Mouse (Mus musculus): ENCODE results near the gene Numb. TPM values are rescaled to one million over a fixed set of nuclear protein-coding genes. Genes with fewer than 3 reads are reported as not detected.

The Numb gene
- polyA plus RNA-seq, 1 experiment = 42.0 TPM

DNA sequence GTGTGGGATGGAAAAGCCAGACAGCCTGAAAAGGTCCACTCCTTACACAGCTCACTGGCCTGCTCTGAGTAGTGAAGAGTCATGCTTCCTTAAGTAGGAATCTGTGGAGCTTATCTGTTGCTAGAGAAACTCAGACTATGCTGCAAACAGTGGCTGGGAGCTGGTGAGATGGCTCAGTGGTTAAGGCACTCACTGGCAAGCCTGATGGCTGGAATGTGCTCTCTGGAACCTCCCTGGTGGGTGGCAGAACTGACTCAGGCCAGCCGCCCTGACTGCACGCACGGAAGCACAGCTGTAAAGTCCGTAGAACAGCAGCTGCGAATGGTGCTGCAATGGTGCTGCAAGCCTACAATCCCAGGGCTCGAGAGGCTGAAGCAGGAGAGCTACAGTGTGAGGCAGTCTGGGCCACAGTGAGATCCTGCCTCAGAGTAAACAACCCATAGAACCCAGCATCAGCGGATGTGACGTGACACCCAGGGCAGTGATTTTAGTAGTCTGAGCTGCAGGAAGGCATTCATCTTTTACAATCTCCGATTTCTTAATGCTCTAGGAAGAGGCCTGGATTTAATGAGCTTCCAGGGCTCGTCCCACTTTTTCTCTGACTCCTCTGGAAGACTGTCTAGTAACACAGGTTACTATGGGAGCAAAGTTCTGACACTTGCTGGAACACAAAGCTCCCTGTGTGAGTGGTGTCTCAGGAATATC lies 128.9 kb downstream of the Numb start:
- Histone ChIP-seq H3K36me3 (ENCODE audit: control insufficient read depth, insufficient read depth, low read length) (peaks cover 6% of the 10 kb centered on the region), H3K27me3 (ENCODE audit: control insufficient read depth, insufficient read depth, low read length) (no peaks in the 10 kb centered on the region), H3K4me1 (replicated peaks; ENCODE audit: control insufficient read depth, insufficient read depth, low read length) (no peaks in the 10 kb centered on the region), H3K4me3 (ENCODE audit: control insufficient read depth, insufficient read depth, low read length) (no peak overlapping the region), H3K27ac (ENCODE audit: control insufficient read depth, insufficient read depth, low read length) (no peak overlapping the region)
- WGBS = 97% methylated on average over 10 of the region's 10 CpGs
- DNase-seq = no peak
- TF ChIP-seq CTCF (IDR thresholded peaks at IDR 0.05; ENCODE audit: borderline replicate concordance, control insufficient read depth, extremely low read depth, insufficient read depth, low read length, poor library complexity) (no peak), POLR2A (IDR thresholded peaks at IDR 0.05; ENCODE audit: control insufficient read depth, extremely low read depth, insufficient read depth, low read length, poor library complexity) (no peak)

DNA sequence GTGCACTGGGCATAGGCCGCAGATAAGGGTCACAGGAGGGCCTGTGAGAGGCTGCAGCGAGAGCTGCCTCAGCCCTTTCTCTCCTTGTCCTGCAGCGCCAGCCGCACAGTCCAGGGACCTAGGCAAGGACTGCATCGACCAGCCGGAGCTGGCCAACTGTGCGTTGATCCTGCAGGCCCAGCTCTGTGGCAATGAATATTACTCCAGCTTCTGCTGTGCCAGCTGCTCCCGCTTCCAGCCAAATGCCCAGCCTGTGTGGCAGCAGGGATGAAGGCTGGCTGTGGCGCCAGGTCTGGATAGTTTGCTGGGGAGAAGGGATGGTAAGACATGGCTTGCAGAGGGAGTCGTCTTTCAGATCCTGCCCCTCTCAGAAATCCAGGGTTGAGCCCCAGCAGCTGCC lies 130.0 kb downstream of the Numb start:
- H3K4me3 ChIP-seq (ENCODE audit: control insufficient read depth, insufficient read depth, low read length) = no peak overlapping the region
- H3K4me1 ChIP-seq (replicated peaks; ENCODE audit: control insufficient read depth, insufficient read depth, low read length) = no peaks in the 10 kb centered on the region
- H3K27me3 ChIP-seq (ENCODE audit: control insufficient read depth, insufficient read depth, low read length) = no peaks in the 10 kb centered on the region
- no peak for DNase-seq
- H3K27ac ChIP-seq (ENCODE audit: control insufficient read depth, insufficient read depth, low read length) = no peak overlapping the region
- H3K36me3 ChIP-seq (ENCODE audit: control insufficient read depth, insufficient read depth, low read length) = peaks cover 6% of the 10 kb centered on the region
- TF ChIP-seq CTCF (IDR thresholded peaks at IDR 0.05; ENCODE audit: borderline replicate concordance, control insufficient read depth, extremely low read depth, insufficient read depth, low read length, poor library complexity) (no peak), POLR2A (IDR thresholded peaks at IDR 0.05; ENCODE audit: control insufficient read depth, extremely low read depth, insufficient read depth, low read length, poor library complexity) (no peak)
- 97% methylated on average over 10 of the region's 10 CpGs for WGBS

DNA sequence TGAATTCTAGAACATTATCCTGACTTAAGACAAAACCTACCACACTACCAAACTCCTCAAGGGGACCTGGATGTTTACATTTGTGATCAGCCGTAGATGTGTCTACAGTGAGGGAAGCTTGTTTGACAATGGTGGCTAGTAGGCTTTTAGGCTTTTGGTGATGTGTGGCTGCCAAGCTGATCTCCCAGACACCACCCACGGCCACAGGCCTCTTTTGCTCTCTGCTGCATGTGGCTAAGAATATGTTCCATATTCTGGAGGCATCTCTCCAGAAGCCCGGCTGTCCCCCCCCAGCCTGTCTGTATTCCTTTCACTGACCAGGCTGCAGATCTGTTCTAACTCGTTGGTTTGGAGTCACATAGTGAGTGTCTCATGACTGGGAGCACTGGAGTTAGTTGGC lies 131.0 kb downstream of the Numb start:
- WGBS = 92% methylated on average over 4 of the region's 4 CpGs
- Histone ChIP-seq H3K4me3 (ENCODE audit: control insufficient read depth, insufficient read depth, low read length) (no peak overlapping the region), H3K36me3 (ENCODE audit: control insufficient read depth, insufficient read depth, low read length) (peaks cover 6% of the 10 kb centered on the region), H3K27me3 (ENCODE audit: control insufficient read depth, insufficient read depth, low read length) (no peaks in the 10 kb centered on the region), H3K4me1 (replicated peaks; ENCODE audit: control insufficient read depth, insufficient read depth, low read length) (no peaks in the 10 kb centered on the region), H3K27ac (ENCODE audit: control insufficient read depth, insufficient read depth, low read length) (no peak overlapping the region)
- DNase-seq = no peak
- TF ChIP-seq POLR2A (IDR thresholded peaks at IDR 0.05; ENCODE audit: control insufficient read depth, extremely low read depth, insufficient read depth, low read length, poor library complexity) (no peak), CTCF (IDR thresholded peaks at IDR 0.05; ENCODE audit: borderline replicate concordance, control insufficient read depth, extremely low read depth, insufficient read depth, low read length, poor library complexity) (no peak)

DNA sequence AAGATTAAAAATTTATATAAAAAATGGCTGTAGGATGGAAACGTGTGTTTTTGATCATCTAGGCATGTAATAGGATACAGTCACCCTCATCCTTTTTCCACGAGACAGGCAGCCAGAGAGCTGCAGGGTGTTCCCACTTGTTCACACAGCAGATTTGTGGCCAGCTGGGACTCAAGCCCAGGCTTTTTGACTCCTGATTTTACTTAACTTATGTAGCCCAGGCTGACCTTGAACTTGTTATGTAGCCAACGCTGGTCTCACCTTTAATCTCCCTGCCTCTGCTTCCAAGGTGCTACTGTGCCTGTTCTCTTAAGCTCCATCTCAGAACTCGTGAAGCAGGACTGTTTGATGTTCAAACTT lies 132.0 kb downstream of the Numb start:
- no peak for TF ChIP-seq CTCF (IDR thresholded peaks at IDR 0.05; ENCODE audit: borderline replicate concordance, control insufficient read depth, extremely low read depth, insufficient read depth, low read length, poor library complexity)
- TF ChIP-seq POLR2A (IDR thresholded peaks at IDR 0.05; ENCODE audit: control insufficient read depth, extremely low read depth, insufficient read depth, low read length, poor library complexity) = no peak
- H3K4me3 ChIP-seq (ENCODE audit: control insufficient read depth, insufficient read depth, low read length) = no peak overlapping the region
- no peaks in the 10 kb centered on the region for H3K36me3 ChIP-seq (ENCODE audit: control insufficient read depth, insufficient read depth, low read length)
- H3K27ac ChIP-seq (ENCODE audit: control insufficient read depth, insufficient read depth, low read length) = no peak overlapping the region
- WGBS = 75% methylated on average over 4 of the region's 4 CpGs
- DNase-seq = no peak
- no peaks in the 10 kb centered on the region for H3K27me3 ChIP-seq (ENCODE audit: control insufficient read depth, insufficient read depth, low read length)
- no peaks in the 10 kb centered on the region for H3K4me1 ChIP-seq (replicated peaks; ENCODE audit: control insufficient read depth, insufficient read depth, low read length)

DNA sequence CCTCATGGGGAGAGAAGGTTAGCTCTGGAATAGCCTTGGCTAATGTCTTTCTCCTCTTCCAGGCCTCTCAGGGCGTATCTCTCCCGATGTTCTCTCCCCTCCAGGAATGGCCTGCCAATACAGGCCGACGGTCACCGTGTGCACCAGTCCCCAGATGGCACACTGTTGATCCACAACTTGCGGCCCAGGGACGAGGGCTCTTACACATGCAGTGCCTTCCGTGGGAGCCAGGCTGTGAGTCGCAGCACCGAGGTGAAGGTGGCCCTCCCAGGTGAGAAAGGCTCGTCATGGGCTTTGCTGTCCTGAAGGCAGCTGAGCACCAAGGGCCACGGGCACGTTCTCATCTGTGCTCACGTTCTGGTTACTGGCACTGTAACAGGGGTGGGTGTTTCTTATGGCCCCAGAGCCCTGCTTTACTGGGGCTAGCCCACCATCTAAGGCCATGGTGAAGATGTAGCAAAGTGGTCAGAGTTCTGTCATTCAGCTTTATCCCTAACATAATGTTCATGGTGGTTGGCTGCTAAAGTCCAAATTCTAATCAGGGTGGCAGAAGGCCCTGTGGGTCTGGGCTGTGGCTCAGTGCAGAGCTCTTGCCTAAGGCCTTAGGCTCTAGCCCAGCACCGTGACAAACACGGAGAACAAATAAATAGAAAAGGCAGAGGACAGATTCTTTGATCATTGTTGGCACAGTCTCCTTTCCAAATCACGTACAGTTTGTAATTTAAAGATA lies 132.5 kb downstream of the Numb start:
- no peak overlapping the region for H3K27ac ChIP-seq (ENCODE audit: control insufficient read depth, insufficient read depth, low read length)
- H3K36me3 ChIP-seq (ENCODE audit: control insufficient read depth, insufficient read depth, low read length) = no peaks in the 10 kb centered on the region
- DNase-seq = no peak
- H3K27me3 ChIP-seq (ENCODE audit: control insufficient read depth, insufficient read depth, low read length) = no peaks in the 10 kb centered on the region
- no peak overlapping the region for H3K4me3 ChIP-seq (ENCODE audit: control insufficient read depth, insufficient read depth, low read length)
- H3K4me1 ChIP-seq (replicated peaks; ENCODE audit: control insufficient read depth, insufficient read depth, low read length) = no peaks in the 10 kb centered on the region
- WGBS = 94% methylated on average over 17 of the region's 17 CpGs
- TF ChIP-seq POLR2A (IDR thresholded peaks at IDR 0.05; ENCODE audit: control insufficient read depth, extremely low read depth, insufficient read depth, low read length, poor library complexity) = no peak
- TF ChIP-seq CTCF (IDR thresholded peaks at IDR 0.05; ENCODE audit: borderline replicate concordance, control insufficient read depth, extremely low read depth, insufficient read depth, low read length, poor library complexity) = no peak

DNA sequence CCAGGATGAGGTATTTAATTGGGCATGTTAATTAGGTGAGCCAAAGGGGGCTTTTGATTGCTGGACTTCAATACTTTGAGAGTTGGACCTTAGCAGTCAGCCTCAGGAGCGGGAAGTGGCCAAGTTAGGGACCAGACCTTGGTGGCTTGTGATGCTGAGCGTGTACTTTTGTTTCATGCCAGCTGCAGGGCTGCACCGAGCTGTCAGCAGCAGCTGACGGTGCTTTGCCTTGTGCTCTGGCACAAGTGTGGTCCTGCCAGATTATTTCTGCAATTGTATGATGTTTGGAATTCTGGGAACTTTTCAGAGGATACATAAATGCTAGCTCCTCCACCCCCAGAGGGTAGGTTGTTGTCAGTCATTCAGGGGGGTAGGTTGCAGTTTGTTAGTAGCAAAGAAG lies 136.4 kb downstream of the Numb start:
- no peaks in the 10 kb centered on the region for H3K27me3 ChIP-seq (ENCODE audit: control insufficient read depth, insufficient read depth, low read length)
- no peaks in the 10 kb centered on the region for H3K4me1 ChIP-seq (replicated peaks; ENCODE audit: control insufficient read depth, insufficient read depth, low read length)
- DNase-seq = no peak
- TF ChIP-seq CTCF (IDR thresholded peaks at IDR 0.05; ENCODE audit: borderline replicate concordance, control insufficient read depth, extremely low read depth, insufficient read depth, low read length, poor library complexity) (no peak), POLR2A (IDR thresholded peaks at IDR 0.05; ENCODE audit: control insufficient read depth, extremely low read depth, insufficient read depth, low read length, poor library complexity) (no peak)
- H3K27ac ChIP-seq (ENCODE audit: control insufficient read depth, insufficient read depth, low read length) = no peak overlapping the region
- H3K36me3 ChIP-seq (ENCODE audit: control insufficient read depth, insufficient read depth, low read length) = no peaks in the 10 kb centered on the region
- 90% methylated on average over 4 of the region's 4 CpGs for WGBS
- H3K4me3 ChIP-seq (ENCODE audit: control insufficient read depth, insufficient read depth, low read length) = no peak overlapping the region
